Mouse (Mus musculus) heart, embryonic 11.5 days (tissue): ENCODE results near the gene Tnk1. TPM values are rescaled to one million over a fixed set of nuclear protein-coding genes. Genes with fewer than 3 reads are reported as not detected.

Experiments
- ATAC-seq: fragments of 200-750 bp; cut with Nextera tagmentation; replicated peaks from 2 replicates; pipeline ENCODE4 v1.8.0; 2017; ENCODE audit warnings: moderate library complexity; ENCODE audit not compliant: insufficient number of reproducible peaks, low FRiP score, low TSS enrichment
- H3K27ac ChIP-seq: fragments of 300-500 bp; sonication (generic); 2 replicates; pipeline ENCODE4 v1.5.1; 2014; ENCODE audit warnings: mild to moderate bottlenecking, low read depth, low read length
- H3K27me3 ChIP-seq: fragments of 300-500 bp; sonication (generic); 2 replicates; pipeline ENCODE4 v1.6.1; 2014; ENCODE audit warnings: mild to moderate bottlenecking, low read length, mixed read lengths; ENCODE audit not compliant: control insufficient read depth, insufficient read depth
- H3K36me3 ChIP-seq: fragments of 300-500 bp; sonication (generic); 2 replicates; pipeline ENCODE4 v1.6.1; 2014; ENCODE audit warnings: mild to moderate bottlenecking, low read length, moderate library complexity, mixed read lengths; ENCODE audit not compliant: control insufficient read depth, insufficient read depth
- H3K4me1 ChIP-seq: fragments of 300-500 bp; sonication (generic); 2 replicates; pipeline ENCODE4 v1.6.1; 2014; ENCODE audit warnings: low read length; ENCODE audit not compliant: control insufficient read depth, insufficient read depth
- H3K4me2 ChIP-seq: fragments of 300-500 bp; sonication (generic); 2 replicates; pipeline ENCODE4 v1.6.1; 2014; ENCODE audit warnings: mild to moderate bottlenecking, moderate library complexity
- H3K4me3 ChIP-seq: fragments of 300-500 bp; sonication (generic); 2 replicates; pipeline ENCODE4 v1.5.1; 2014; ENCODE audit warnings: low read depth, low read length
- H3K9ac ChIP-seq: fragments of 300-500 bp; sonication (generic); 2 replicates; pipeline ENCODE4 v1.6.1; 2014; ENCODE audit warnings: mild to moderate bottlenecking, low read depth, low read length, moderate library complexity
- H3K9me3 ChIP-seq: fragments of 300-500 bp; sonication (generic); replicated peaks from 2 replicates; pipeline ENCODE4 v1.6.1; 2016; ENCODE audit warnings: low read length; ENCODE audit not compliant: control insufficient read depth
- WGBS: fragments of 180-500 bp; shearing (Covaris S2); extraction: QIAGEN DNeasy Blood & Tissue Kit; methylation state at CpG from one replicate; pipeline ENCODE4 v1.1.7; 2014; ENCODE audit not compliant: insufficient replicate concordance; 5-methylcytosine and 5-hydroxymethylcytosine counted together
- polyA plus RNA-seq: library from polyadenylated mRNA; unstranded; fragments of >200 nt; fragmentation: Nextera tagmentation; extraction: Ambion mirVana; gene quantifications from 2 replicates; pipeline ENCODE4 v1.2.1, GENCODE M21; 2014

Gene Tnk1
- polyA plus RNA-seq, 1 experiment from 2014 or later, result 0.23 TPM

DNA sequence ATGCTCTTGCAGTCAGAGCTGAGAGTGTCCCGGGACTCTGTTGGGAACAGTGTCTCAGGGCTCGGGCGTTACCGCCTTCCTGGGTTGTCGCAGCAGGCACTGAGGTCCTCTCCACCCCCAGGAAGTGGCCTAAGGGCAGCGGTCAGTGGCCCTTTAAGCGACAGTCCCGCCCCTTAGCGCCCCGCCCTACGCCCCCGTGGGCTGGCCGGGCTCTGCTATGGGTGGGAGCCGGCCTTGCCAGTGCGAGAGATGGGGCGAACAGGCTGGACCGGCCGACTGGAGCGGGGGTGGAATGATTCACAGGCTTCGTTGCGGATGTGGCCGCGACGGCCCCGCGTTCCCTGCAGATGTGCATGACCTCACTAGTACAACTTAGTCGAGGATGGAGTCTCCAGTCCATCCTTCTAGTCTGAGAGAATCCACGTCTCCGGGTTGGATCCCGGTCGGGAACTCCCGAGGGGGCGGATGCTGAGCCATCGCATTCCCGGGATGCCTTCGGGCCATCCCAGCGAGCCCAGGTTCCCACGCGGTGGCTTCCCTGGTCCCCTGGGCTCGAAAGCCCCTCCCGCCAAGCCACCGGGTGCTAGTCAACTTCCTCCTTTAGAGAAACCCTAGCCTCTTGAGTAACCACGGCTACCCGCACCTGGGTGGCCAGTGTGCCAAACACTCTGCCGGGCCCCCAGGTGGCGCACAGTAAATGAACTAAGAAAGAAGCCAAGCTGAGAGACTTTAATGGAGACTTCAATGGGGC is 22.5 kb upstream of the Tnk1 start, which contains the start of gene Kctd11:
Gene Kctd11, minus strand, starts transcription at position 554 of the 751 bp plus-strand sequence.
- Histone ChIP-seq H3K4me2 (peak within 1 kb of the TSS; percentile 79), H3K9ac (peak within 1 kb of the TSS; percentile 82), H3K9me3 (no peaks in the 10 kb centered on the region), H3K4me1 (peaks cover 32% of the 10 kb centered on the region), H3K27me3 (no peaks in the 10 kb centered on the region), H3K36me3 (no peaks in the 10 kb centered on the region), H3K4me3 (peak within 1 kb of the TSS; percentile 63), H3K27ac (peak within 1 kb of the TSS; percentile 90)
- peak; percentile 91 for ATAC-seq
- WGBS, result under 1% methylated on average over 46 of the region's 46 CpGs

DNA sequence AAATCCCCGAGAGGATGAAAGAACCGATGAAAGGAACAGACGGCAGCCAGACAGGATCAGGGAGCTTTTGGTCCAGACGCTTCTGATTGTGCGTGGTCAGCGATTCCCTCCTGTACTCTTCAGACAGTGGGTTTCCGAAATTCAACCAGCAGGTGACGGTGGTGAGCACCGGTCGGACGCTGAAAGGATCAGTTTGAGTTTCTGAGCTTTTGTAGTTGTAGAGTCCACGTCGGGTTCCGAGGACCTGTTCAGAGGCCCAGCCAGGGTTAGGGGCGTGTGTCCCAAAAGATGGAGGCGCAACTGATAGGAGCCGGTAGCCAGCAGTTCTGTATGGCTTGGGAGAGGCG is 21.9 kb upstream of the Tnk1 start:
- Histone ChIP-seq H3K9me3 (no peaks in the 10 kb centered on the region), H3K4me3 (peak overlapping the region; percentile 63), H3K9ac (peak overlapping the region; percentile 82), H3K4me2 (peak overlapping the region; percentile 79), H3K27ac (peak overlapping the region; percentile 90), H3K36me3 (no peaks in the 10 kb centered on the region), H3K4me1 (peaks cover 30% of the 10 kb centered on the region), H3K27me3 (no peaks in the 10 kb centered on the region)
- peak; percentile 9 for ATAC-seq
- WGBS, result under 1% methylated on average over 18 of the region's 18 CpGs

DNA sequence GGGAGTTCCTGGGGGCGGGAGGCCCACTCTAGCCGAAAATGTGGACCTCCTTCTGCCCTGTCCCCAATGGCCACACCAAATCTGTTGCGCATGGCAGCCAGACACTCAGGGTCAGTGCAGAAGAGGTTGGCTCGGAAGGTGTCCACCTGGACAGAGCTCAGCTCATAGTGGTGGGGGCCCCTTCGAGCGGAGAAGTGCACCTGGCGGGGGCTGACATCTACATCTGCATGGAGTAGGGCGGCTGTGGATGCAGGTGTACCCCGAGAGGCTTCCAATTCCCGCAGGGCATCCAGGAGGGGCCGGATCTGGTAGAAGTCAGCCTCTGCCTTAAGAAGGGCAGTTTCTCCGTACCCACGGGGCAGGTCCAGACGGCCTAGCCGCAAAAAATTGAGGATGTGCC is 21.2 kb upstream of the Tnk1 start:
- Histone ChIP-seq H3K27ac (no peak overlapping the region), H3K27me3 (no peaks in the 10 kb centered on the region), H3K36me3 (no peaks in the 10 kb centered on the region), H3K4me1 (peaks cover 26% of the 10 kb centered on the region), H3K9ac (peak overlapping the region; percentile 82), H3K4me2 (peak overlapping the region; percentile 79), H3K9me3 (no peaks in the 10 kb centered on the region), H3K4me3 (peak overlapping the region; percentile 63)
- no peak for ATAC-seq
- 51% methylated on average over 15 of the region's 15 CpGs for WGBS

DNA sequence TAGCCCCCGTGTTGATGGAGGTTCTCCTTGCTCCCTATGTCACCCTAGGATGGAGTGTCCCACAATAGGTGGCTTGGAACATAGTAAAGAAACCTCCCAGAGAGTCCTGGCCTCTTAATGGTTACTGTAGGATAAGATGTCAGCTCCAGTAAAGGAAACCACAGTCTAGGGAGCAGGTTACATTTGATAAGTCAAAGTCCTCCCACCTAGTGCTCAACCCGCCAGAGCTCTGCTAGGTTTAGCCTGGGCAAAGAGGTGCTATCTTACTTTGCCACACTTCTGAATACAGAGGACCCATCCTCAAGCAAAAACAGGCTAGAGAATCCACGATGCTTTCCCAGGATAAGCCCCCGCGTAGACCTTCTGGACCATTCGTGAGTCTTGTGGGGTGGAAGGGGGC is 20.4 kb upstream of the Tnk1 start:
- Histone ChIP-seq H3K27ac (no peak overlapping the region), H3K36me3 (no peaks in the 10 kb centered on the region), H3K4me2 (peak overlapping the region; percentile 79), H3K9ac (no peak overlapping the region), H3K27me3 (no peaks in the 10 kb centered on the region), H3K4me3 (no peak overlapping the region), H3K4me1 (peaks cover 20% of the 10 kb centered on the region), H3K9me3 (no peaks in the 10 kb centered on the region)
- ATAC-seq, result no peak
- 75% methylated on average over 6 of the region's 6 CpGs for WGBS

DNA sequence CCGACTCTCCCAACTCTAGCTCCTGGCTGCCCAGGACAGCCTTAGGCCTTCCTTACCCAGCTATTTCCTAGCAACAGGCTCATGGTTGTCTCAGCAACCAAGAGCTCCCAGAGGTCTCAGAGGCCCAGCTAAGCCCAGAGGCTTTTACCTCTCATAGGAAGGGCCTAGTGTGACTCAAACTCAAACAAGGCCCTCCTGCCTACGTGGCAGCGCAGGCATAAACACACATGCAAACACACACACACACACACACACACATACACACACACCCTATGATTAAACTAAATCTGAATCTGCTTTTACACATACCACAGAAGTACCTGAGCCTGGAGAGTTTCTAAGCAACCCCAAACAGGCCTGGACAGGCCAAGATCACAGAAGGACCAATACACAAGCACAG is 19.9 kb upstream of the Tnk1 start:
- no peaks in the 10 kb centered on the region for H3K36me3 ChIP-seq
- no peak overlapping the region for H3K27ac ChIP-seq
- ATAC-seq, result no peak
- H3K9me3 ChIP-seq, result no peaks in the 10 kb centered on the region
- WGBS, result 90% methylated on average over 3 of the region's 3 CpGs
- no peak overlapping the region for H3K9ac ChIP-seq
- H3K4me2 ChIP-seq, result peak overlapping the region; percentile 79
- no peaks in the 10 kb centered on the region for H3K27me3 ChIP-seq
- peaks cover 18% of the 10 kb centered on the region for H3K4me1 ChIP-seq
- no peak overlapping the region for H3K4me3 ChIP-seq

DNA sequence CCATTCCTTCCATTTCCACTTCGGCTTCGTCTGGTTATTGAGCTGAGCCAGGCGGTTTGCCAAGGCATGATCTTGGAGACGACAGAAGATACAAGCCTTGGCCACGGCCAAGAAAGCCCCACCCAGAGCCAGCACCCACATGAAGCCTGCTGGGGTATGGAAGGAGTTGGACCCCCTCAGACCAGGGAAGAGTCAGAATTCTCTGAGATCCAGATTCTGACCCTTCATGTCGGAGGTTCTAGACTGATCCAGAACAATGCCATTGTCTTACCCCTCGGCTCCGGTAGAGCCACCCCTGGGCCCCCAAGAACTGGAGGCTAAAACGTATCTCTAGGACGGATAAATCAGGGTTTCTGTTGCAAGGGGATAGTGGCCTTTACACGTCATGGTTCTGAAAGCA is 19.3 kb upstream of the Tnk1 start, which contains the start of gene Tmem95:
Gene Tmem95, minus strand, starts transcription at position 141 of the 400 bp plus-strand sequence.
- Histone ChIP-seq H3K4me2 (peak within 1 kb of the TSS; percentile 79), H3K9me3 (no peaks in the 10 kb centered on the region), H3K4me1 (peaks cover 18% of the 10 kb centered on the region), H3K4me3 (no peak within 1 kb of the TSS), H3K9ac (0 out of 2 replicates have a peak within 1 kb of the TSS, but pooled peaks have one; percentile 4), H3K27ac (no peak within 1 kb of the TSS), H3K36me3 (no peaks in the 10 kb centered on the region), H3K27me3 (no peaks in the 10 kb centered on the region)
- no peak for ATAC-seq
- WGBS, result 84% methylated on average over 11 of the region's 11 CpGs

DNA sequence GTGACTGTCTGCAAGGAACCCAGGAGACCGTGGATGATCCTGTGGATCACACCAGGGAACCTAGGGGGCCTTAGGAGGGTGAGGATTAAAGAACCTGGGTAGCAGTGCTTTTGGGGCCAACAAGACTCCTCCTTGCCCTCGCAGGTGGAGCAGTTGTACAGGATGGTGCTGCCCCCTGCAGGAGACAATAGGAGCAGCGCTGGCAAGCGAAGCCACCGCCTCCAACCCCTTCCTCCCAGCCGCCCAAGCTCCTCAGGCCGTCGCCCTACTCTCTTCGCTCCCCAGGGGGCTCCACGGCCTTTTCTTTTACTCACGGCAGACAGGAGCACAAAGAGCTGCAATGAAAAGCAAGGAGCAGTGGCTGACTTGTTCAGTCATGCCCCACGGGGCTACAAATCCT is 18.3 kb upstream of the Tnk1 start:
- H3K27ac ChIP-seq, result peak overlapping the region; percentile 41; the same call in 1 of the 2 replicates
- peaks cover 17% of the 10 kb centered on the region for H3K4me1 ChIP-seq
- WGBS, result 5% methylated on average over 12 of the region's 12 CpGs
- no peaks in the 10 kb centered on the region for H3K27me3 ChIP-seq
- ATAC-seq, result no peak
- no peak overlapping the region for H3K4me3 ChIP-seq
- H3K9ac ChIP-seq, result 0 out of 2 replicates have a peak overlapping the region, but pooled peaks have one; percentile 4
- H3K36me3 ChIP-seq, result no peaks in the 10 kb centered on the region
- H3K4me2 ChIP-seq, result peak overlapping the region; percentile 44
- H3K9me3 ChIP-seq, result no peaks in the 10 kb centered on the region

DNA sequence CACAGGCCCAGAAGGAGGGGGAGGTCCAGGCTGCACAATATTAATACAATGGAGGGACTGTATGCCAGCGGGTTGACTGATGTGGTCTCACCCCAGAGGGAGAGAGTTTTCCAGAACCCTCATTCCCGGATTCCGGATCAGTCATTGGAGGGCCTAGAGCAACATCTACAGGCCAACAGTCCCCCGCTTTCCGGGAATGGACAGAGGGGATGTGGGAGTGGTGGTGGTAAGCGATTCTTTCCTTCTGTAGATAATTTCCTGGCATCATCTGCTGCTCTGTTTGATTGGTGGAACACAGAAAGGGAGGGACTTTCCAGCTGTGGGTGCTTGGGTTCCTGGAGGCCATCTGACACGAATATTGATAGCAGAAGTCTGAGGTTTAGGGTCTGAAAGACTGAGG is 17.7 kb upstream of the Tnk1 start:
- peak overlapping the region; percentile 44 for H3K4me2 ChIP-seq
- H3K9me3 ChIP-seq, result no peaks in the 10 kb centered on the region
- no peak overlapping the region for H3K4me3 ChIP-seq
- H3K27ac ChIP-seq, result peak overlapping the region; percentile 41; the same call in 1 of the 2 replicates
- no peak; the same call in 1 of the 2 replicates for ATAC-seq
- no peaks in the 10 kb centered on the region for H3K36me3 ChIP-seq
- H3K9ac ChIP-seq, result no peak overlapping the region
- no peaks in the 10 kb centered on the region for H3K27me3 ChIP-seq
- 48% methylated on average over 7 of the region's 7 CpGs for WGBS
- H3K4me1 ChIP-seq, result peaks cover 14% of the 10 kb centered on the region

DNA sequence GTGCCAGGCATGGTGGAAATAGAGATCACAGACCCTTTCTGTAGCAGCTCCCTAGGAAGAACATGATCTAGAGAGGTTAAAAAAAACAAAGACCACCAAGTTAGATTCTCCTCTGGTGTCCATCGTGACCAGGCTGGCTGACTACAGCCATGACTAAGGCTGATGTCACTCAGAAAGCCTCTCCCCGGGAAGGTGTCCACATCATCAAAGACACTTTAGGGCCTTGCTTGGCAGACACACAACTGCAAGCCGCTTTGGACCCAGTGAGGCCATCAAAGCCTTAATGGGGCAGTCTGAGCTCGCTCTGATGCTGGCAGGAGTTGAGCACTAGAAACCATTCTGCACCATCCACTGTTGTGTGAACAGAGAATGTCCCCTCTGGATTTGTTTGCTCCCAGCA is 13.9 kb upstream of the Tnk1 start:
- Histone ChIP-seq H3K27me3 (no peaks in the 10 kb centered on the region), H3K4me3 (no peak overlapping the region), H3K27ac (no peak overlapping the region), H3K4me1 (no peaks in the 10 kb centered on the region; the same call in 1 of the 2 replicates), H3K9me3 (no peaks in the 10 kb centered on the region), H3K36me3 (no peaks in the 10 kb centered on the region), H3K4me2 (no peak overlapping the region), H3K9ac (no peak overlapping the region)
- 75% methylated on average over 4 of the region's 4 CpGs for WGBS
- no peak for ATAC-seq
